Mouse (Mus musculus): ENCODE measurements around the gene Sprr2j-ps.

Sprr2j-ps gene

GRCm38 (mm10) chr3:92417782-92418181 is at the start of gene Sprr2j-ps:
Gene Sprr2j-ps, plus strand, starts transcription at chr3:92418082.
- DNase-seq: no peak

DNA sequence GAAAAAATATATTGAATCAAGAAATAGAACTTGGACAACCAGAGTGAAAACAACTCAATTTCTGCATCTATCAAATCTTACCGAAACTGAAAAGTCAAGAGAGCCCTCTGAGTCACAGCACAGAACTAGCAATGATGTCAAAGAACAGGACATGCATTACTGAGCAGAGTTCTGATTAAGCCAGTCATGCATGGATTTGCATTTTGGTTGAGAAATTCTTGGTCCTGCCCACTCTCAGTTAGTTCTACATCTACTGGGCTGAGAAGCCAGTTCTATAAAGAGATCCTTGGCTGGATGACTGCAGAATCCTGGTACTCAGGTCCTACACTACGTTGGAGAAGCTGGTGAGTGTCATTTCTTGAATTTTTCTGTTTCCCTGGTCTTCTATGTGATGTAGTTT is 44.3 kb upstream of the Sprr2j-ps start:
- DNase-seq: no peak

DNA sequence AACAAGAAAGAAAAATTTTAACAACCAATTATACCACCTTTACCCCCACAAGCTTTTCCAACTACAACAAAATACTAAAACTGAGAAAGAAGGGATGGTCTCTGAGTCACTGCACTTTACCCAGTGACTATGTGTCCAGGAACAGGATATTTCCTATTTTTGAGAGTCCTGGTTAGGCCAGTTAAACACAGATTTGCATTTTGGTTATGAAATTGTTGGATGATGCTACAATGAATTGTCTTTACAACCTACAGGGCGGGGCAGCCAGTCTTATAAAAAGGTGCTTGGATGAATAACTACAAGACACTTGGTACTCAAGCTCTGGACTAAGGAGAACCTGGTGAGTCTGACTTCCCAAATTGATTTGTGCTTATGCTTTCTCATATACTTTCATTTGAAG is 32.5 kb upstream of the Sprr2j-ps start, which contains the start of gene Sprr2h:
Gene Sprr2h, plus strand, starts transcription at position 301 of the 400 bp plus-strand sequence.
- no peak for DNase-seq

- DNase-seq: no peak
Observed at GRCm38 (mm10) chr3:92394301-92394700, 23.6 kb upstream of the Sprr2j-ps start.

GRCm38 (mm10) chr3:92407691-92408090 is 10.2 kb upstream of the Sprr2j-ps start, which contains the start of gene Sprr2i:
Gene Sprr2i, plus strand, starts transcription at chr3:92407991.
- no peak for DNase-seq

DNA sequence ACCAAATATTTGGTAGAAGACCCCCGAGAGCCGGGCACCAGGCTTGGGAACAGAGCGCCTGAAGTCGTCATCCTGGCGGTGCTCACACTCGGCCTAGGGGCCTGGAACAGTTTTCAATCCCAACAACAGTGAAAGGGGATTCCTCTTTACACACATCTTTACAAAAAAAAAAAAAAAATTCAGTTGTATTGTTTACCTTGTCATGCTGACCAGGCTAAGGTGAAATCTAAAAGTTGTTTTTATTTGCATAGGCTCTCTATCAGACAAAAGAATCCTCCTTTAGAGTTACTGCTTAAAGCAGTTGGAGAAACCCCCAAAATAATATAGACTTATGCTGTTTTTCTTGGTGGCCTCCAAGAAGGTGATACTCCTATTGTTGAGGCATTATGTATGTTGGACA is 11.4 kb downstream of the Sprr2j-ps start, which contains the start of gene Gm9774:
Gene Gm9774, minus strand, starts transcription at position 101 of the 400 bp plus-strand sequence.
- DNase-seq: no peak

DNA sequence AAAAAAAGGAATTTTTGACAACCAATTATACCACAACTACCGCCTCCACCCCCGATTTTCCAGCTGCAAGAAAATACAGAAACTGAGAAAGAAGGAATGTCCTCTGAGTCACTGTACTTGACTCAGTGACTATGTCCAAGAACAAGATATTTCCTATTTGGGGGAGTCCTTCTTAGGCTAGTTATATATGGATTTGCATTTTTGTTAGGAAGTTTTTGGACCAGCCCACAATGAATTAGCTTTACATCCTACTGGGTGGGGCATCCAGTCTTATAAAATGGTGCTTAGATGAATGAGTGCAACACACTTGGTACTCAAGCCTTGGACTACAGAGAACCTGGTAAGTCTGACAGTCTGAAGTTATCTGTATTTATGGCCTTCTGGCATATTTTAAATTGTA is 14.4 kb downstream of the Sprr2j-ps start, which contains the start of gene Sprr2k:
Gene Sprr2k, plus strand, starts transcription at position 301 of the 400 bp plus-strand sequence.
- DNase-seq: no peak

DNA sequence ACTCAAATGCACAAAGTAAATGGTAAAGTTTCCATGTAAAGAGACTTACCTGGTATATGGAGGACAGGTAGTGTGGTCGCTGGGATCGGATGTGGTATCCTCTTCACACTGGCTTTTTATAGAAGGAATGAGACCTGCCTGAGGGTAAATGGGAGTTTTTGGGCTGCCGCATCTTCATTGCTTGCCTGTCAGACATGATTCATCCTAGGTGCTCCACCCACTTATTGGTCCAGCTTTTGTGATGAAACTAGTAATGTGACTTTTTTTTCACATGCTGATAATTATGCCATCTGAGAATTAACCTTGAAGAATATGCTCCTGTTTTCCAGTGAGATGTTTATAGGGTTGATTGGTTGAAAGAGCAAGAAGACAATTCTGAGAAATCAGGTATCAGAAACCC is 20.8 kb downstream of the Sprr2j-ps start, which contains the start of gene Sprr1b:
Gene Sprr1b, minus strand, starts transcription at position 101 of the 400 bp plus-strand sequence.
- no peak for DNase-seq

- DNase-seq: no peak
Observed at GRCm38 (mm10) chr3:92440177-92440576, 22.3 kb downstream of the Sprr2j-ps start.

- no peak for DNase-seq
Observed at GRCm38 (mm10) chr3:92455151-92455550, 37.3 kb downstream of the Sprr2j-ps start.

- DNase-seq: no peak
Observed at GRCm38 (mm10) chr3:92458620-92459019, 40.7 kb downstream of the Sprr2j-ps start, which contains the start of gene Sprr3. Gene Sprr3, minus strand, starts transcription at chr3:92458720.

- no peak for DNase-seq
Observed at GRCm38 (mm10) chr3:92466576-92466975, 48.7 kb downstream of the Sprr2j-ps start.

- no peak for DNase-seq
Observed at GRCm38 (mm10) chr3:92467424-92467823, 49.5 kb downstream of the Sprr2j-ps start.

Data from thymus, postnatal 4 days (tissue).